Mouse (Mus musculus) lung, adult 2 months (tissue): ENCODE measurements around the gene Zmat3.

Experiments used
- CTCF ChIP-seq: fragments of 200-500 bp; IDR thresholded peaks from 2 replicates; pipeline ENCODE4 v1.5.1; 2011; ENCODE audit warnings: mild to moderate bottlenecking, low read length, control low read depth; ENCODE audit not compliant: insufficient read depth
- POLR2A ChIP-seq: fragments of 200-500 bp; IDR thresholded peaks from 2 replicates; pipeline ENCODE4 v1.6.1; 2011; ENCODE audit warnings: low read depth, mild to moderate bottlenecking, control low read depth, low read length, borderline replicate concordance; ENCODE audit errors: extremely low read depth

GRCm38 (mm10) chr3:32392841-32393240 lies 27.0 kb upstream of the Zmat3 start:
- TF ChIP-seq CTCF (no peak), POLR2A (no peak)
